Mouse (Mus musculus): ENCODE data around the gene Hcst. TPM values are rescaled to one million over a fixed set of nuclear protein-coding genes. Genes with fewer than 3 reads are reported as not detected.

Gene Hcst
- polyA plus RNA-seq, 1 experiment from 2014 or later, result 0.95 TPM

Other genes starting within 250 kb of the Hcst start
- gene Cox7a1, start 235.7 kb downstream of the Hcst start, polyA plus RNA-seq (2015; fragmentation: Nextera tagmentation; extraction: Ambion mirVana), result 5.6 and 6.8 TPM in 2 replicates
- 86.0 and 94.7 TPM in 2 replicates for gene Capns1, start 221.0 kb downstream of the Hcst start, polyA plus RNA-seq (2015; fragmentation: Nextera tagmentation; extraction: Ambion mirVana)
- gene Polr2i, start 187.9 kb downstream of the Hcst start, polyA plus RNA-seq (2015; fragmentation: Nextera tagmentation; extraction: Ambion mirVana), result 168 and 175 TPM in 2 replicates
- 465 and 500 TPM in 2 replicates for gene Tbcb, start 187.6 kb downstream of the Hcst start, polyA plus RNA-seq (2015; fragmentation: Nextera tagmentation; extraction: Ambion mirVana)
- not detected in 2 replicates for gene Ovol3, start 184.1 kb downstream of the Hcst start, polyA plus RNA-seq (2015; fragmentation: Nextera tagmentation; extraction: Ambion mirVana)
- gene Thap8, start 139.8 kb downstream of the Hcst start, polyA plus RNA-seq (2015; fragmentation: Nextera tagmentation; extraction: Ambion mirVana), result 0.66 and 0.86 TPM in 2 replicates
- 3.9 and 5.6 TPM in 2 replicates for gene Wdr62, start 139.4 kb downstream of the Hcst start, polyA plus RNA-seq (2015; fragmentation: Nextera tagmentation; extraction: Ambion mirVana)
- 96.5 and 138 TPM in 2 replicates for gene Clip3, start 128.1 kb downstream of the Hcst start, polyA plus RNA-seq (2015; fragmentation: Nextera tagmentation; extraction: Ambion mirVana)
- 124 and 131 TPM in 2 replicates for gene Alkbh6, start 111.1 kb downstream of the Hcst start, polyA plus RNA-seq (2015; fragmentation: Nextera tagmentation; extraction: Ambion mirVana)
- 14.6 and 14.8 TPM in 2 replicates for gene Syne4, start 105.0 kb downstream of the Hcst start, polyA plus RNA-seq (2015; fragmentation: Nextera tagmentation; extraction: Ambion mirVana)
- gene E130208F15Rik, start 98.1 kb downstream of the Hcst start, polyA plus RNA-seq (2015; fragmentation: Nextera tagmentation; extraction: Ambion mirVana), result 0.21 and 0.54 TPM in 2 replicates
- 16.8 and 17.0 TPM in 2 replicates for gene Sdhaf1, start 96.0 kb downstream of the Hcst start, polyA plus RNA-seq (2015; fragmentation: Nextera tagmentation; extraction: Ambion mirVana)
- 15.8 and 16.8 TPM in 2 replicates for gene Lrfn3, start 57.1 kb downstream of the Hcst start, polyA plus RNA-seq (2015; fragmentation: Nextera tagmentation; extraction: Ambion mirVana)
- 29.7 and 31.5 TPM in 2 replicates for gene Tyrobp, start 6.1 kb downstream of the Hcst start, polyA plus RNA-seq (2015; fragmentation: Nextera tagmentation; extraction: Ambion mirVana)
- gene Nfkbid, start 1.9 kb upstream of the Hcst start, polyA plus RNA-seq (2015; fragmentation: Nextera tagmentation; extraction: Ambion mirVana), result 2.5 and 2.9 TPM in 2 replicates
- gene Aplp1, start 25.7 kb upstream of the Hcst start, polyA plus RNA-seq (2015; fragmentation: Nextera tagmentation; extraction: Ambion mirVana), result 742 and 752 TPM in 2 replicates
- gene Kirrel2, start 37.8 kb upstream of the Hcst start, polyA plus RNA-seq (2015; fragmentation: Nextera tagmentation; extraction: Ambion mirVana), result 3.0 and 4.2 TPM in 2 replicates
- gene Nphs1, start 38.5 kb upstream of the Hcst start, polyA plus RNA-seq (2015; fragmentation: Nextera tagmentation; extraction: Ambion mirVana), result 0.98 and 1.7 TPM in 2 replicates
- gene Prodh2, start 73.8 kb upstream of the Hcst start, polyA plus RNA-seq (2015; fragmentation: Nextera tagmentation; extraction: Ambion mirVana), result not detected in 2 replicates
- 94.8 and 134 TPM in 2 replicates for gene Arhgap33, start 115.2 kb upstream of the Hcst start, polyA plus RNA-seq (2015; fragmentation: Nextera tagmentation; extraction: Ambion mirVana)
- 14.2 TPM in 2 replicates for gene Hspb6, start 132.3 kb upstream of the Hcst start, polyA plus RNA-seq (2015; fragmentation: Nextera tagmentation; extraction: Ambion mirVana)
- gene Proser3, start 132.4 kb upstream of the Hcst start, polyA plus RNA-seq (2015; fragmentation: Nextera tagmentation; extraction: Ambion mirVana), result 6.8 and 7.5 TPM in 2 replicates
- 51.0 and 58.7 TPM in 2 replicates for gene Lin37, start 140.0 kb upstream of the Hcst start, polyA plus RNA-seq (2015; fragmentation: Nextera tagmentation; extraction: Ambion mirVana)
- gene U2af1l4, start 143.4 kb upstream of the Hcst start, polyA plus RNA-seq (2015; fragmentation: Nextera tagmentation; extraction: Ambion mirVana), result 86.8 and 96.9 TPM in 2 replicates
- 13.7 and 17.4 TPM in 2 replicates for gene Gm49396, start 143.5 kb upstream of the Hcst start, polyA plus RNA-seq (2015; fragmentation: Nextera tagmentation; extraction: Ambion mirVana)
- gene Psenen, start 143.8 kb upstream of the Hcst start, polyA plus RNA-seq (2015; fragmentation: Nextera tagmentation; extraction: Ambion mirVana), result 121 and 132 TPM in 2 replicates
- gene Igflr1, start 145.6 kb upstream of the Hcst start, polyA plus RNA-seq (2015; fragmentation: Nextera tagmentation; extraction: Ambion mirVana), result 4.0 and 6.8 TPM in 2 replicates
- gene Kmt2b, start 168.9 kb upstream of the Hcst start, polyA plus RNA-seq (2015; fragmentation: Nextera tagmentation; extraction: Ambion mirVana), result 8.1 and 9.3 TPM in 2 replicates
- 0.11 and 0.21 TPM in 2 replicates for gene Zbtb32, start 179.1 kb upstream of the Hcst start, polyA plus RNA-seq (2015; fragmentation: Nextera tagmentation; extraction: Ambion mirVana)
- gene Upk1a, start 193.0 kb upstream of the Hcst start, polyA plus RNA-seq (2015; fragmentation: Nextera tagmentation; extraction: Ambion mirVana), result 0.70 and 0.72 TPM in 2 replicates
- gene Cox6b1, start 206.3 kb upstream of the Hcst start, polyA plus RNA-seq (2015; fragmentation: Nextera tagmentation; extraction: Ambion mirVana), result 1,112 and 1,310 TPM in 2 replicates
- not detected in 2 replicates for gene Etv2, start 216.0 kb upstream of the Hcst start, polyA plus RNA-seq (2015; fragmentation: Nextera tagmentation; extraction: Ambion mirVana)
- gene Rbm42, start 230.5 kb upstream of the Hcst start, polyA plus RNA-seq (2015; fragmentation: Nextera tagmentation; extraction: Ambion mirVana), result 125 and 128 TPM in 2 replicates
- gene Haus5, start 245.1 kb upstream of the Hcst start, polyA plus RNA-seq (2015; fragmentation: Nextera tagmentation; extraction: Ambion mirVana), result 25.7 and 28.8 TPM in 2 replicates